Mouse (Mus musculus): ENCODE measurements around the gene Gm44503. TPM values are rescaled to one million over a fixed set of nuclear protein-coding genes. Genes with fewer than 3 reads are reported as not detected.

Gene Gm44503
- polyA plus RNA-seq, 1 experiment from 2014 or later: 0.18 TPM

DNA sequence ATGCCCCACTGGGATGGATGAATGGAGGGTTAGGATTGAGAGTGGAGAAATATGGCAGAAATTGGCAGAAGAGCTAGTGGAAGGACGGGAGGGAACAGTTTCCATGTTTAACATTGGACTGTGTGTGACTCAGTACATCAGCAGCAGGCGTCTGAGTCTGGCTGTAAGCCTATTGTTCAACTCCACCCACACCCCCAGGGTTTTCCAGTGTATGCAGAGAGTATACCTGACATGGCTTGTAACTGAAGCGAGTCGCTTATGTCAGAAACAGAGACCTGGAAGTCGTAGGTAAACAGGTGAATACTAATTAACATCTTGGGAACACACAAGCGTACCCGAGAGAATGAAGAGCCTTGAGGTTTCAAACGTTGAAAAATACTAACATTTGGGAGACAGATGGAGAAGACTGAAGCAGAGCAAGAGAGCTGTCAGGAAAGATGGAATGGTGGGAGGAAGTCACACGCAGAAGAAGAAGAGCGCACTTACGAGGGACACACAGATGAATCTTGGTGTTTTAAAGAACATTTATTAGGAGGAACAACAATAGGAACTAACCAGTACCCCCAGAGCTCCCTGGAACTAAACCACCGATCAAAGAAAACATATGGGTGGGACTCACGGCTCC is 27.4 kb upstream of the Gm44503 start:
- Histone ChIP-seq H3K4me3 (ENCODE audit: low read depth, low read length) (no peak overlapping the region), H3K4me2 (ENCODE audit: low read depth, low read length) (no peak overlapping the region), H3K27ac (replicated peaks; ENCODE audit: low read depth, low read length) (no peak overlapping the region), H3K9me3 (replicated peaks; ENCODE audit: control insufficient read depth, low read length) (no peaks in the 10 kb centered on the region), H3K36me3 (replicated peaks; ENCODE audit: control insufficient read depth, insufficient read depth, low read depth, low read length) (no peaks in the 10 kb centered on the region), H3K4me1 (ENCODE audit: control insufficient read depth, insufficient read depth, low read length) (no peaks in the 10 kb centered on the region), H3K27me3 (ENCODE audit: control insufficient read depth, insufficient read depth, low read length) (no peaks in the 10 kb centered on the region), H3K9ac (replicated peaks; ENCODE audit: low read length) (no peak overlapping the region)
- 84% methylated on average over 13 of the region's 13 CpGs for WGBS
- no peak for DNase-seq (ENCODE audit: low spot score)
- no peak for ATAC-seq (replicated peaks; ENCODE audit: insufficient number of reproducible peaks, low FRiP score, low TSS enrichment, low read depth)

DNA sequence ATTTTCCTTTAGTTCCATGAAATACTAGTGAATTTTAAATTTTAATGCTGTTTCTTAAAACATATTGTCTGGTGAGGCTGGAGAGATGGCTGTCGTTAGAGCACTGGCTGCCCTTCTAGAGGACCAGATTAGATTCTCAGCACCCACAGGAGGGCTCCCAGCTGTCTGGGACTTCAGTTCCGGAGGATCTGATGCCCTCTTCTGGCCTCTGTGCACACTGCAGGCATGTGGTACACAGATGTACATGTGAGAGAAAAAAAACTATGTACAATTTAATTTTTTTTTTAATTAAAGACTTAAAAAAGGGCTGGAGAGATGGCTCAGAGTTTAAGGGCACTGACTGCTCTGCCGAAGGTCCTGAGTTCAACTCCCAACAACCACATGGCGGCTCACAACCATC is 23.3 kb upstream of the Gm44503 start:
- Histone ChIP-seq H3K36me3 (replicated peaks; ENCODE audit: control insufficient read depth, insufficient read depth, low read depth, low read length) (no peaks in the 10 kb centered on the region), H3K9me3 (replicated peaks; ENCODE audit: control insufficient read depth, low read length) (no peaks in the 10 kb centered on the region), H3K4me3 (ENCODE audit: low read depth, low read length) (no peak overlapping the region), H3K9ac (replicated peaks; ENCODE audit: low read length) (no peak overlapping the region), H3K27me3 (ENCODE audit: control insufficient read depth, insufficient read depth, low read length) (no peaks in the 10 kb centered on the region), H3K27ac (replicated peaks; ENCODE audit: low read depth, low read length) (no peak overlapping the region), H3K4me1 (ENCODE audit: control insufficient read depth, insufficient read depth, low read length) (no peaks in the 10 kb centered on the region), H3K4me2 (ENCODE audit: low read depth, low read length) (no peak overlapping the region)
- WGBS: 87% methylated on average over 4 of the region's 4 CpGs
- DNase-seq (ENCODE audit: low spot score): no peak
- no peak for ATAC-seq (replicated peaks; ENCODE audit: insufficient number of reproducible peaks, low FRiP score, low TSS enrichment, low read depth)

DNA sequence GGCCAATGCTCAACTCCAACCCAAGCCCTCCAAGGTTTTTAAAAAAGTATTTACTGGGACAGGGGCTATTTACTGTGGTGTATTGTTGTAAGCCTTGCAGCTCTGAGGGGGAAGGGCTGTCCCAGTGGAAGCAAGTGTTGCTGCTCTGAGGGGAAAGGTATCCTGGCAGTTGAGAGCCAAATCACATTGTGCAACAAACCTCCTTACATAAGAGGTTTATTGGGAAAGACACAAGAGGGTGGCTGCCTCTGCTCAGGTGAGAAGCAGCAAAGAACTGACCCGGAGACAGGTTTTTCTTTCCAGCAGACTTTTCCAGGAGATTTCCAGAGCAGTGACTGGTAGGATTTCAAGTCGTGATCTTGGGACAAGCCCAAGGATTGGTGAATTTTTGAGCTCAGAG is 22.4 kb upstream of the Gm44503 start:
- H3K9me3 ChIP-seq (replicated peaks; ENCODE audit: control insufficient read depth, low read length): no peaks in the 10 kb centered on the region
- H3K27me3 ChIP-seq (ENCODE audit: control insufficient read depth, insufficient read depth, low read length): no peaks in the 10 kb centered on the region
- no peak overlapping the region for H3K4me3 ChIP-seq (ENCODE audit: low read depth, low read length)
- H3K9ac ChIP-seq (replicated peaks; ENCODE audit: low read length): no peak overlapping the region
- H3K36me3 ChIP-seq (replicated peaks; ENCODE audit: control insufficient read depth, insufficient read depth, low read depth, low read length): no peaks in the 10 kb centered on the region
- 69% methylated on average over 2 of the region's 2 CpGs for WGBS
- no peaks in the 10 kb centered on the region for H3K4me1 ChIP-seq (ENCODE audit: control insufficient read depth, insufficient read depth, low read length)
- no peak for ATAC-seq (replicated peaks; ENCODE audit: insufficient number of reproducible peaks, low FRiP score, low TSS enrichment, low read depth)
- H3K27ac ChIP-seq (replicated peaks; ENCODE audit: low read depth, low read length): no peak overlapping the region
- H3K4me2 ChIP-seq (ENCODE audit: low read depth, low read length): no peak overlapping the region
- no peak for DNase-seq (ENCODE audit: low spot score)

DNA sequence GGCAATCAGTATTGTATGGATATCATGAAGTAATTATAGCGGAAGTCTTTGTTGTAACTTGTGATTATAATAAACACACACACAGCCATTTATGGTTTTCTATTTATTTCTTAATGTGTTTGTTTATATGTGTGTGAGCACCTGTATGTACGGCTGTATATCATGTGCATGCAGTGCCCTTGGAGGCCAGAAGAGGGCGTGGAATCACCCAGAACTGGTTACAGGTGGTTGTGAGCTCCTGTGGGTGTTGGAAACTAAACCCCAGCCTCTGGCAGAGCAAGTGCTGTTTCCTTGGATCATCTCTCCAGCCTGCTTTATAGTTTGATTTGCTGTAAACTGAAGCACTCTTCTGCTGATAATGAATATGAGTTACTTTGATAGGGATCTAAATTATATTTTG is 15.2 kb upstream of the Gm44503 start:
- ATAC-seq (replicated peaks; ENCODE audit: insufficient number of reproducible peaks, low FRiP score, low TSS enrichment, low read depth) (no peak), DNase-seq (ENCODE audit: low spot score) (no peak)
- Histone ChIP-seq H3K4me1 (ENCODE audit: control insufficient read depth, insufficient read depth, low read length) (no peaks in the 10 kb centered on the region), H3K27me3 (ENCODE audit: control insufficient read depth, insufficient read depth, low read length) (no peaks in the 10 kb centered on the region), H3K9me3 (replicated peaks; ENCODE audit: control insufficient read depth, low read length) (no peaks in the 10 kb centered on the region), H3K36me3 (replicated peaks; ENCODE audit: control insufficient read depth, insufficient read depth, low read depth, low read length) (peaks cover 14% of the 10 kb centered on the region), H3K27ac (replicated peaks; ENCODE audit: low read depth, low read length) (no peak overlapping the region), H3K4me3 (ENCODE audit: low read depth, low read length) (no peak overlapping the region), H3K9ac (replicated peaks; ENCODE audit: low read length) (no peak overlapping the region), H3K4me2 (ENCODE audit: low read depth, low read length) (no peak overlapping the region)
- 57% methylated on average over 3 of the region's 3 CpGs for WGBS

DNA sequence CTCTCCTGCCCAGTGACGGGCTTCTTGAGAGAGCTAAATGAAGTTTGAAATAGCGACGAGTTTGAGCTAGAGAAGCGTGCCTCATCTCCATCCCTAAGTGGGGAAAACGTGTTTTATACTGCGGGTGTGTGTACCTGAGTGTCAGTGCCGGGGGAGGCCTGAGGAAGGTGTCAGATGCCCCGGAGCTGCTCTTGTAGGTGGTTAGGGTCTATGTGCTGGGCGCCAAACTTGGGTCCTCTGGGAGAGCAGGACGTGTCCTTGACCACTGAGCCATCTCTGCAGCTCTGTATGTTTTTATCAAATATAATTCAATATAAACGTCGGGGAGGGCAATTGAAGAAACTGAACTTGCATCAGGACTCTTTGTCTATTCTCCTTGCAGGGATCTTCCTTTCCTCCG is 14.4 kb upstream of the Gm44503 start:
- DNase-seq (ENCODE audit: low spot score) (no peak), ATAC-seq (replicated peaks; ENCODE audit: insufficient number of reproducible peaks, low FRiP score, low TSS enrichment, low read depth) (no peak)
- 90% methylated on average over 13 of the region's 13 CpGs for WGBS
- Histone ChIP-seq H3K4me3 (ENCODE audit: low read depth, low read length) (no peak overlapping the region), H3K4me1 (ENCODE audit: control insufficient read depth, insufficient read depth, low read length) (no peaks in the 10 kb centered on the region), H3K4me2 (ENCODE audit: low read depth, low read length) (no peak overlapping the region), H3K27ac (replicated peaks; ENCODE audit: low read depth, low read length) (no peak overlapping the region), H3K36me3 (replicated peaks; ENCODE audit: control insufficient read depth, insufficient read depth, low read depth, low read length) (peaks cover 14% of the 10 kb centered on the region), H3K27me3 (ENCODE audit: control insufficient read depth, insufficient read depth, low read length) (no peaks in the 10 kb centered on the region), H3K9ac (replicated peaks; ENCODE audit: low read length) (no peak overlapping the region), H3K9me3 (replicated peaks; ENCODE audit: control insufficient read depth, low read length) (no peaks in the 10 kb centered on the region)

DNA sequence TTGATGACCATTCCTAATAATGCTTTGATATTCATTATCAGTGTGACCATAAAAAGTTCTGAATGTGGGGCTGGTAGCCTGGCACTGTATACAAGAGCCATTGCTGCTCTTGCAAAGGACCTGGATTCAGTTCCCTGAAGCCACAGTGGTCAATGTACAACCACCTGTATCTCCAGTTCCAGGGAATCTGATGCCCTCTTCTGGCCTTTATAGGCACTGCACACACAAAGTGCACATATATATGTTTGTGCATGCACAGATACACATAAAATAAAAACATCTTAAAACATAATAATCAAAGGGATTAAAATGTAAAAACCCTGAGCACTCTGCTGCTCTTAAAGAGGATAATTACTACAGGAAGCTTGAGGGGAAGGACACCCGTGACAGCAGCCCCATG is 11.6 kb upstream of the Gm44503 start:
- Histone ChIP-seq H3K4me1 (ENCODE audit: control insufficient read depth, insufficient read depth, low read length) (no peaks in the 10 kb centered on the region), H3K36me3 (replicated peaks; ENCODE audit: control insufficient read depth, insufficient read depth, low read depth, low read length) (peaks cover 14% of the 10 kb centered on the region), H3K4me2 (ENCODE audit: low read depth, low read length) (no peak overlapping the region), H3K9ac (replicated peaks; ENCODE audit: low read length) (no peak overlapping the region), H3K27me3 (ENCODE audit: control insufficient read depth, insufficient read depth, low read length) (no peaks in the 10 kb centered on the region), H3K9me3 (replicated peaks; ENCODE audit: control insufficient read depth, low read length) (no peaks in the 10 kb centered on the region), H3K27ac (replicated peaks; ENCODE audit: low read depth, low read length) (no peak overlapping the region), H3K4me3 (ENCODE audit: low read depth, low read length) (no peak overlapping the region)
- no peak for ATAC-seq (replicated peaks; ENCODE audit: insufficient number of reproducible peaks, low FRiP score, low TSS enrichment, low read depth)
- DNase-seq (ENCODE audit: low spot score): no peak
- WGBS: 90% methylated on average over 1 of the region's 1 CpGs

DNA sequence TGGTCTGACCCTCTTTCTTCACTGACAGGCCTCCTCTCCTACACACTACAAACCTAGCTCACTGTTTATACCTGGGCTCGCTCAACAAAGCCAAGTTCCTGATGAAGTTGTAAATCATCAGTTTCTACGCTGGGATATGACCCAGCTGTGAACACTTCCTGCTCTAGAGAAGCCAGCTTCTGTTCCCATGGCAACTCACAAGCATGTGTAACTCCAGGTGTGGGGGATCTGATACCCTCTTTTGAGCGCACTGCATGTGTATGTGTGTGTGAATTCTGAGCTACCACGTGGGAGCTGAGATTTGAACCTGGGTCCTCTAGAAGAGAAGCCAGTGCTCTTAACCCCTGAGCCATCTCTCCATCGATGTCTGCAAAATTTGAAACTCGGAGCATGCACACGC is 9.1 kb upstream of the Gm44503 start:
- Histone ChIP-seq H3K27ac (replicated peaks; ENCODE audit: low read depth, low read length) (no peak overlapping the region), H3K4me1 (ENCODE audit: control insufficient read depth, insufficient read depth, low read length) (no peaks in the 10 kb centered on the region), H3K27me3 (ENCODE audit: control insufficient read depth, insufficient read depth, low read length) (no peaks in the 10 kb centered on the region), H3K9ac (replicated peaks; ENCODE audit: low read length) (no peak overlapping the region), H3K4me2 (ENCODE audit: low read depth, low read length) (no peak overlapping the region), H3K9me3 (replicated peaks; ENCODE audit: control insufficient read depth, low read length) (no peaks in the 10 kb centered on the region), H3K4me3 (ENCODE audit: low read depth, low read length) (no peak overlapping the region), H3K36me3 (replicated peaks; ENCODE audit: control insufficient read depth, insufficient read depth, low read depth, low read length) (peaks cover 14% of the 10 kb centered on the region)
- peak; percentile 14 for DNase-seq (ENCODE audit: low spot score)
- no peak for ATAC-seq (replicated peaks; ENCODE audit: insufficient number of reproducible peaks, low FRiP score, low TSS enrichment, low read depth)
- 74% methylated on average over 7 of the region's 7 CpGs for WGBS

DNA sequence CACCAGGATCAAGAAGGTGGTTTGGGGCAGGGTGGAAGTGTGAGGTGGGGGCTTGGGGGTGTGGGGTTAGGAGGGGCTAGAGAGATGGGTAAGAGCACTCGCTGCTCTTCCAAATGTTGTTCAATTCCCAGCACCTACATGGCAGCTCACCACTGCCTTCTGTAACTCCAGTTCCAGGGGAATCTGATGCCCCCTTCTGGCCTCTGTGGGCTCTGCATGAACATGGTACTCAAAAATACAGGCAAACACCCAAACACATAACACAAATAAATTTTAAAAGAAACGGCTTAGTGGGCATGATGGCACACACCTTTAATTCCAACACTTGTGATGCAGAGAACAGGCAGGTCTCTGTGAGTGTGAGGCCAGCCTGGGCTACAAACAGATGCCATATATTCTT is 3.9 kb upstream of the Gm44503 start:
- H3K27ac ChIP-seq (replicated peaks; ENCODE audit: low read depth, low read length): no peak overlapping the region
- no peaks in the 10 kb centered on the region for H3K4me1 ChIP-seq (ENCODE audit: control insufficient read depth, insufficient read depth, low read length)
- peak; percentile 51 for DNase-seq (ENCODE audit: low spot score)
- WGBS: 50% methylated on average over 2 of the region's 2 CpGs
- H3K27me3 ChIP-seq (ENCODE audit: control insufficient read depth, insufficient read depth, low read length): no peaks in the 10 kb centered on the region
- no peak for ATAC-seq (replicated peaks; ENCODE audit: insufficient number of reproducible peaks, low FRiP score, low TSS enrichment, low read depth)
- no peaks in the 10 kb centered on the region for H3K9me3 ChIP-seq (replicated peaks; ENCODE audit: control insufficient read depth, low read length)
- no peak overlapping the region for H3K4me3 ChIP-seq (ENCODE audit: low read depth, low read length)
- no peak overlapping the region for H3K4me2 ChIP-seq (ENCODE audit: low read depth, low read length)
- no peak overlapping the region for H3K9ac ChIP-seq (replicated peaks; ENCODE audit: low read length)
- no peaks in the 10 kb centered on the region for H3K36me3 ChIP-seq (replicated peaks; ENCODE audit: control insufficient read depth, insufficient read depth, low read depth, low read length)
